Mouse (Mus musculus) c-Kit-positive CD71-positive TER-119-positive erythroid progenitor cells, embryonic 14.5 days (primary cell): ENCODE results near the gene Arfgef3.
"Not testable (repeated sequence)": the region's sequence is repeated elsewhere in the genome, so short reads cannot be mapped to it uniquely, and the experiment has no call there.

Experiments
- DNase-seq: peaks from one replicate; pipeline ENCODE4 v3.0.0-alpha.2; 2013; ENCODE audit warnings: low spot score

Arfgef3 gene

DNA sequence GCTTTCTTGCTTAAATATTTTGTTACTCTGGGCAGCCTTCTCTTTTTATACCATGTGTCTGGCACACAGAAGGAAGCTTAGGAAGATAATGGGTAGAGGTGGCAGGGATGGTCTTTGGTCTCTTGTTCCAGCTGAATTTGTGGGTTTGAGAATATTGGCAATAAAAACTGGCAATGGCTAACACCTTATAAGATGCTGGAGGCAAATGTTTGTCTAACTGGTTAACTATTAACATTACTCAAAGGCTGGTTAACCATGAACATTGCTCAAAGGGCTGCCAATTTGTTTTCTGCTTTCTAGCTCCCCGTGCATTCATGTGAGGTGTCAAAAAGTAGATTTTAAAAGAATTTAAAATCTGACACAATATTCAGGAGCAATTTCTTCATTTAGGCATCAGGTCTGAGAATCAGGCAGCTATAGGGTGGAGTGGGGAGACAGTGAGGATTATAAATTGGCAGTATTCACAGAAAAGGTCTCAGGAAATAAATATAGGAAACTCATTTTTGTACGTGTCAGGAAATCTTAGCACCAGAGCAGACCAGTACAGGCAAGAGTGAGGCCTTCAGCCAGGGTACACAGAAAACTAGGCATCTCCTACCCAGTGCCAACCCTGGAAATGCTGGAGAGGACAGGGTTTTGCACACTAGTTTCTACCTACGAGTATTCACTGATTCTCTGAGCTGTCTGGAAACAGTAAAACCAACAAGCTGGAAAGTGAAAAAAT, 62.9 kb downstream of the Arfgef3 start:
- no peak for DNase-seq

DNA sequence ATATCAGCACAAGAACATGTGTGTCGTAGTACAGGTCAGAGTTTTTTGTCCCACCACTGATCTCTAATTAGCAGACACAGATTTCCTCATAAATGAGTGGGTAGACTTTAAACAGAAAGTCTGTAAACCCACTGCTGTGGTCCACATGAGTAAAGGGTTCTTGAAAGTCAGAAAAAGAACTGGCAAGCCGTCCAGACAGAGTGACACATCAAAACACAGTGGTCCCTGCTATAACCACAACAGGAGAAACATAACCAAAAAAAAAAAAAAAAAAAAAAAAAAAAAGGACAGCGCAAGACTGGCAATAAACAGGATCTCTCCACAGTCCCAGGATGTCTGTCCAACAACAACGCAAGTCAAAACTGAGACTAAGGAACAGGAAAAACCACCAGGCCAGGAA, 64.9 kb downstream of the Arfgef3 start:
- no peak for DNase-seq

DNA sequence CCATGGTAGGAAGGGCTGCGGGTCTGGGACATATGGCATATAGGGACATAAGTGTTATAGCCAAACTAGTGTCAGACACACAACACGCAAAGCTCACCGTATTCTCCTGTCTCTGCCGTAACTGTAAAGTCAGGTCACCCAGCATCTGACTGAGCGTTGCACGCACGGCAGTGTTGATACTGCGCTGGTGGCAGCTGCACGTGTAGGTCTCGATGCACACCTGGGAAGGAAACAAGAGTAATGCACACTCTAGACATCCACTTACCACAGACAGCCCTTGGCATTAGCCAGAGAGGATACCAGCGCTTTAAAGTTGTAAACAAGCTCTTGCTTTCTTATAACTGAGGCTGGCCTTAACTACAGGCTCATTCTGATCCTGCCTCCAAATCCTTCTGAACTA, 79.0 kb downstream of the Arfgef3 start:
- DNase-seq, result no peak

- no peak for DNase-seq
These were observed 79.7 kb downstream of the Arfgef3 start for GRCm38 (mm10) chr10:18664016-18664415.

DNA sequence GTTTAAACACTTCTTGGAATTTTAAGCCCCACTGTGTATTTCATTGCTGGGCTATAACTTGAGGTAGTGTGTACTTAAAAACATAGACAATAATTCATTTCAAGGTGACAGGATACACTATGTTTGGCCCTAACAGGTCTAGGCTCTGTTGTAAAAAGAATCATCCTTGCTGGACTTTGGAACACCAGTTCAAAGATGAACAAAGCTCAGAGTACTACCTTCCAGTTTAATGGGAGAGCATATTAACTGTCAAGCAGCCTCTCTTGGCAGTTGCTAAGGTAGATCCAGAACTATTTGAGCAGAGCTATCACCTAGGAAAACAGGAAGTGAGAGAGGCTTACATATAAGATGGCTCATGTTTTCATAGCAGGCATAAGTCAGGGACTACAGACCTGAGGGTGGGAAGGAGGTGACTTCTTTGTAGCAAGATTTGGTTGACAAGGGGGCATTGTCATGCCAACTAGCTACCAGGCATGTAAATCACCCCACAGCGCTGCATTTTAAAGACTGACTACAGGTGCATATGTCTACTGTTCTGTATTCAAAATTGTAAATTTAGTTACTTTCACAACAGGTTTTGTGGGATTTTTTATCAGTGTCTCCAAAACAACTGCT, 82.0 kb downstream of the Arfgef3 start:
- no peak for DNase-seq

- DNase-seq, result no peak
These were observed 82.8 kb downstream of the Arfgef3 start for GRCm38 (mm10) chr10:18660998-18661397.

DNA sequence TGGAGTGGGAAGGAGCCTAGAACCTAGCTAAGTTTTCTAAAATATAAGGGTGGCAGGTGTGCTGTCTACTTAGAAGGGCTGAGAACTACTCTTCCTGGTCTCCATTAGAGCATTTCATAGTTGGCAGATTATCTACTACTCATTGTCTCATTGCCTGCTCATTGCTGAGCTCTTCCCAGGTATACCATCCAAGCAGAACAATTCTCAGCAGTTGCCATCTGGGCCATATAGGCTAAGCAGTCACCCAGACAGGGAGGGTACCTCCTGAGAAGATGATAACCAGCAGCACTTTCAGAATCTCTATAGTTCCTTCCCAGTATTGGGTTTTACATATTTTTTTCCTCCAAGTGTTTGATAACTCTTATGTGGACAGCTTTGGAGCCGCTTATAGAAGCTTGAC, 86.2 kb downstream of the Arfgef3 start:
- DNase-seq, result no peak

GRCm38 (mm10) chr10:18647069-18647468, 96.7 kb downstream of the Arfgef3 start:
- DNase-seq, result no peak

DNA sequence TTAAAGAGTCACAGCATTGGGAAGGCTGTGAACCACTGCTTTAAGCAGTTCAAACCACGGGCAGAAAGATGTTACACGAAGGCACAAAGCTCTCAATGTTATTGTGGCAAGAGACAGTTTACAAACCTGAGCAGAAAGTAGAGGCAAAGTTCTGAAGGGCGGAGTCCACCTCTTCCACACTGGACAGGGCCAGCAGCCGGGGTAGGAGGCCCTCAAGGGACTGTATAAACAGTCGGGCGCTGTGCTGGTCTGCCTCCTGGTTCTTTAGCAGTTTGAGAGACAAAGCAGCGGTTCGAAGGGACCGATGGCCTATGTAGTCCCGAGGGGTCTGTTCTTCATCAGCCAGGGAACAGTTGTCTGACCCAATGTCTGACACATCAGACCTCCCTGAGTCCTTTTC, 97.7 kb downstream of the Arfgef3 start:
- no peak for DNase-seq

DNA sequence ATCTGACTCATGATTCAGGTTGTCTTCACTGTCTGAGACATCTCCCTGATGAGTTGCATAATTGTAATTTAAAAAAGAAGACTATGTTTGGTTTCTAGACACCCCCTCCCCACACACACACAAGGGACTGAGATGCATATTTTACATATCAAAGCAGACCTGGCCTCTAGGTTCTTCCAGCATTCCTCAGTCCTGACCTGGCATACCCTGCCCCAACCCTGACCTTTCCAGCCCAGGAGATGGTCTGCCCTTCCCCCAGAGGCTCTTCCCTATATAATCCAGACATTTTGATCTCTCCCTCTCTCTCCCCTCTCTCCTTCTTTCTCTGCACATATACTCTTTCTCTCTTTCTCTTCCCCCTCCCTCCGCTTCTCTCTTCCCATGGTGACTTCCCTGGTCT, 99.4 kb downstream of the Arfgef3 start:
- no peak for DNase-seq

DNA sequence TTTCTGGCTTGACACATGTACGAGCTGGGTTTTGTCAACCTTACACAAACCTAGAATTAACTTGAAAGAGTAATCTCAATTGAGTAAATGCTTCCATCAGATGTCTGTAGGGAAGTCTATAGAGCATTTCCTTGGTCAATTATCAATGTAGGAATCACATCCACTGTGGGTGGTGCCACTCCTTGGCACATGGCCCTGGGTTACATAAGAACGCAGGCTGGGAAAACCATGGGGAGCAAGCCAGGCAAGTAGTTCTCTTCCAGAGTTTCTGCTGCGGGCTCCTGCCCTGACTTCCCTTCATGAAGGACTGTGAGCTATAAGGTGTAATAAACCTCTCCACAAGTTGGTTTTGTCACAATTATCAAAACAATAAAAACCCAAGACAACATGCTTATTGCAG, 100.2 kb downstream of the Arfgef3 start:
- no peak for DNase-seq

GRCm38 (mm10) chr10:18642854-18643253, 100.9 kb downstream of the Arfgef3 start:
- DNase-seq, result no peak

- no peak for DNase-seq
These were observed 103.2 kb downstream of the Arfgef3 start for GRCm38 (mm10) chr10:18640596-18640995.

DNA sequence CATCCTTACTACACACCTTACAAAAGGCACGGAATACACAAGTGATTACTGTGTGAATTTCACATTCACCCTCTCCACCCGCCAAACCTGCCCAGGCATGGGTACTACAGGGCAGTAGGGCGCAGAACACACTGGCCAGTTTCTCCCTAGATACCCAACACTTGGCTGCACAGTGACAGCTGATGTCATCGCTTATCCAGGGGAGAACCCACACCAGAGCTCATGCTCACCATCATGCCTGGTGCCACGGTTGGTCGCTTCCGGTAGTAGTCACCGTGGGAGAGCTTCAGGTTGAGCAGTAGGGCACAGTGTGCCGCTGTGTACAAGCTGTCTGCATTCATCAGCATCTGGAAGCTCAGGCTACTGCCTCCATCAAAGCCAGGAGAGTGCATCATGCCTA, 108.3 kb downstream of the Arfgef3 start:
- no peak for DNase-seq

- no peak for DNase-seq
These were observed 109.3 kb downstream of the Arfgef3 start for GRCm38 (mm10) chr10:18634405-18634985.

GRCm38 (mm10) chr10:18630498-18630897, 113.3 kb downstream of the Arfgef3 start:
- DNase-seq, result no peak

GRCm38 (mm10) chr10:18627530-18627929, 116.2 kb downstream of the Arfgef3 start:
- DNase-seq, result no peak

GRCm38 (mm10) chr10:18612796-18613195, 131.0 kb downstream of the Arfgef3 start:
- DNase-seq, result no peak

- DNase-seq, result not testable (repeated sequence)
These were observed 138.8 kb downstream of the Arfgef3 start for GRCm38 (mm10) chr10:18604827-18605535.

DNA sequence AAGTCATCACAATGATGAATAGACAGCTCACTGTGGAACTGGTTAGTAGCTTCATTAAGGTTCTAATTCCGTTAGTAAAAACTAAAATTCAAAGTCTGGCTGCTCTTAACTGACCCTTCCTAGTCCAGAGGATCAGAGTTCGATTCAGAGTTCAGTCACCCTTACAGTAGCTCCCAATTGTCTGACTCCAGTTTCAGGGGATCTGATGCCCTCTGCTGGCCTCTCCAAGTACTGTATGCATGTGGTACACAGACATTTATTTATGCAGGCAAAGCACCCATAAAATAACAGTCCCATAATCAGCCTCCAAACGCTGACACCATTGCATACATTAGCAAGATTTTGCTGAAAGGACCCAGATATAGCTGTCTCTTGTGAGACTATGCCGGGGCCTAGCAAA, 141.7 kb downstream of the Arfgef3 start:
- DNase-seq, result peak; percentile 42

DNA sequence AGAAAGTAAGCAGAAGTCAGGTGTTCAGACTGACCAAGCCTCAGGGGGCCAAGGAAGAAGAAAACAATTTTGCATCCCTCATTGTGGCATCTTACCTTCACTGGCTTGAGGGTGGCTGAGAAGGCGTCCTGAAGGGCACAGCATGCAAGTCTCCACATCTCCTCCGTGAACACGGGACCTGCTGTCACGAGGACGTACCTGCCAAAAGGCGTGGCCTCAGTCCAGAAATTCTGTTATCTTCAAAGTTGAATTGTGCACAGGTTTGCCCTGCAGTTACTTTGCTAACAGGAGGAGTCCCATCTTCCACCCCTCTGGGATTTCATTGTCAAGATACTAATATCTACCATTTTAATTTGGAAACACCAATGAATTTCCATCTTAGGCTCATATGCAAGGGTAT, 146.1 kb downstream of the Arfgef3 start:
- DNase-seq, result no peak

DNA sequence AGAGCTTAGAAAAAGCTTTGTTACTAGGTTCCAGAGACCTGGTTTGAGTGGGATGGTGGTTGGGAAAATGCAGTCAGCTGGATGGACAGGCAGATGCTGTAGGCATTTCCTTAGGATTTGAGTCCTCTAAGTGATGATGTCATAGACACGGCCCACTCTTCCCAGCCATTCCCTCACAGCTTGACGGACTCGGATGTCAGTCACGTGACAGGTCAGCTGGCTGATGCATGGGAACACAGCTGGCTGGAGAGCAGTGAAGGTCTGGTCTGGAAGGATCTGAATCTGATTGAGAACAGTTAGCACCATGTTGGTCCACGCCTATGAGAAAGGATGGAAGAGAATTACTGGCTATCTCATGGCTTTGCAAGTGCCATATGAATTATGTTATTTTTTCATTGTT, 154.3 kb downstream of the Arfgef3 start:
- no peak for DNase-seq

GRCm38 (mm10) chr10:18584188-18584587, 159.6 kb downstream of the Arfgef3 start:
- no peak for DNase-seq
